Mouse (Mus musculus): ENCODE measurements at regions not wholly inside any gene's neighbourhood (a gene's known extent, or its start where the extent isn't known, plus 50 kb on each side); places are given as distances from the start of the nearest gene placed in this dataset.

DNA sequence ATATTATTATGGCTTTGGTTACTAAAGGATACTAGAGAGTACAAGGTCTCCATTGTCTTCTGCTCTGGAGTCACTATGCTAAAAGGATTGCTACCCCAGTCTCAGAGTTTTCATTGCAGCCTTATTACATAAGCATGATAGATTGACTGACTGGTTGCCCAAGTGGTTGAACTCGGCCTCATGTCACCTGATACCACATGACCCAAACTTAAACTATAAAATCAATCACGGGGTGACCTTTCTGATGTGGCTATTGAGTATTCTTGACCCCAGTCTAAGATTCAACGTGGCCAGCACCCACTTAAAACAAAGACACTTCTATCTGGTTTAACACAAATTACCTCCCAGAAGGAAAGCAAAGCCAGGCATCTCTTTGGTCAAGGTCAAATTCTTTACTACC is 100.8 kb downstream of the Gm19935 start:
- H3K27ac ChIP-seq (ENCODE audit: insufficient read depth, low read length) = no peak overlapping the region
- no peak overlapping the region for H3K4me3 ChIP-seq (ENCODE audit: insufficient read depth, low read length)
- TF ChIP-seq CTCF (IDR thresholded peaks at IDR 0.05; ENCODE audit: extremely low read depth, insufficient read depth, low read length) = no peak
- TF ChIP-seq POLR2A (IDR thresholded peaks at IDR 0.05; ENCODE audit: extremely low read depth, insufficient read depth, low read length) = no peak
- H3K4me1 ChIP-seq (ENCODE audit: control insufficient read depth, insufficient read depth, low read length) = no peaks in the 10 kb centered on the region

DNA sequence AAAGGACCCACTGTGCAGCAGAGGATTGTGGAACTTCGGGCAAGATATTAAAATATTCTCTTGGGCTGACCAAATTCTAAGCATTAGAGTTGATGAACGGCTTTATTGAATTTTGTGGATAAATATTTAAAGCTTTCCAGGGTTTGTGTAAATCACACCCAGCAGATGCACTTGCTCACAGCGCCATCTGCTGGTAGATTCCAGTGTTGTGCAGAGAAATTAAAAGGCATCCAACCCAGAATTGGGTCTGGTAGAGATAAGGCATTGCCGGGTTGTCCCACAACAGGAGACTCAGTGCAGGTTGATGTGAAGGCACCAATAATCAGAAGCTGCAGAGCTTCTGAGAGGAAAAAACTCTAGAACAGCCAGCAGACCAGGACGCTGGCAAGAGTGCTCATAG is 108.7 kb downstream of the Gm19935 start:
- H3K27ac ChIP-seq (ENCODE audit: insufficient read depth, low read length) = no peak overlapping the region
- H3K4me1 ChIP-seq (ENCODE audit: control insufficient read depth, insufficient read depth, low read length) = no peaks in the 10 kb centered on the region
- no peak for TF ChIP-seq POLR2A (IDR thresholded peaks at IDR 0.05; ENCODE audit: extremely low read depth, insufficient read depth, low read length)
- peak; percentile 83 for TF ChIP-seq CTCF (IDR thresholded peaks at IDR 0.05; ENCODE audit: extremely low read depth, insufficient read depth, low read length)
- H3K4me3 ChIP-seq (ENCODE audit: insufficient read depth, low read length) = no peak overlapping the region

DNA sequence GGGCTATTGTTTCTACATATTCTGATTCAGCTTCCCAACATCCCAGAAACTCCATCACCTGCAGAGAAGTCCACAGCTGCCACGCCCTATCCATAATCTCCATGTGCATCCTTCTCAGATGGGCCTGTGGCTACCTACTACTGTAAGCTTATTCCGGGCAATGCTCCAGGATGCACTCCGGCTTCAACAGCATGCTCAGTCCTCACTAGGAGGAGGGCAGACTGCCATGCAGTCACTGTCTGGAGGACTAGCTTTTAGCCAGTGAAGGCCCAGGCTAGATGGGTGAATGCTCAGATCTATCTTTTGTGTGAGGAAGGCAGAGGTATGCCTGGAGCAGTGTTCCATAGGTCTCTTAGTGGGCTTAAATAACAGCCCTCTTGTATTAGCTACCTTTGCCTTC is 124.7 kb downstream of the Gm19935 start:
- TF ChIP-seq POLR2A (IDR thresholded peaks at IDR 0.05; ENCODE audit: extremely low read depth, insufficient read depth, low read length) = no peak
- no peak for TF ChIP-seq CTCF (IDR thresholded peaks at IDR 0.05; ENCODE audit: extremely low read depth, insufficient read depth, low read length)

DNA sequence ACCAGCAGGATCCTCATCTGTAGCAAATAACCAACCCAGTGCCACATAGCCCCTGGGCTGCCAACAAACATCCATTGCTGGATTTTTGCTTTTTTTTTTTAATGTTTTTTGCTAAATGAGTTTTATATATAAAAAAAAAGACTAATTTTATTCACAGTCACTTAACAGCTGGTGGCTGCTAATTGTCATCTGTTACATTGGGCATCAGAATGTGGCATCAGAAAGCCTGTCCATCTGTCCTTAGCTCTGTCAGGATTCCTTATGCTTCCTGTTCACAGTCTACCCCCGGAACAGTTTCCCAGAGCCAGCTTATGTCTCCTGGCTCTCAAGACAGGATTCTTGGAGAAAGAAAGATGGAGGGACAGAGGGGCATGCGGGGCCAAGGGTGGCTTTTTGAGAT is 132.1 kb downstream of the Gm19935 start:
- TF ChIP-seq POLR2A (IDR thresholded peaks at IDR 0.05; ENCODE audit: extremely low read depth, insufficient read depth, low read length) (no peak), CTCF (IDR thresholded peaks at IDR 0.05; ENCODE audit: extremely low read depth, insufficient read depth, low read length) (no peak)
- no peak overlapping the region for H3K27ac ChIP-seq (ENCODE audit: insufficient read depth, low read length)
- H3K4me1 ChIP-seq (ENCODE audit: control insufficient read depth, insufficient read depth, low read length) = no peaks in the 10 kb centered on the region
- H3K4me3 ChIP-seq (ENCODE audit: insufficient read depth, low read length) = no peak overlapping the region

More for the DNA sequence above, 124.7 kb downstream of the Gm19935 start:
- no peaks in the 10 kb centered on the region for H3K4me1 ChIP-seq (ENCODE audit: control insufficient read depth, insufficient read depth, low read length)
- H3K27ac ChIP-seq (ENCODE audit: insufficient read depth, low read length) = no peak overlapping the region
- H3K4me3 ChIP-seq (ENCODE audit: insufficient read depth, low read length) = no peak overlapping the region

DNA sequence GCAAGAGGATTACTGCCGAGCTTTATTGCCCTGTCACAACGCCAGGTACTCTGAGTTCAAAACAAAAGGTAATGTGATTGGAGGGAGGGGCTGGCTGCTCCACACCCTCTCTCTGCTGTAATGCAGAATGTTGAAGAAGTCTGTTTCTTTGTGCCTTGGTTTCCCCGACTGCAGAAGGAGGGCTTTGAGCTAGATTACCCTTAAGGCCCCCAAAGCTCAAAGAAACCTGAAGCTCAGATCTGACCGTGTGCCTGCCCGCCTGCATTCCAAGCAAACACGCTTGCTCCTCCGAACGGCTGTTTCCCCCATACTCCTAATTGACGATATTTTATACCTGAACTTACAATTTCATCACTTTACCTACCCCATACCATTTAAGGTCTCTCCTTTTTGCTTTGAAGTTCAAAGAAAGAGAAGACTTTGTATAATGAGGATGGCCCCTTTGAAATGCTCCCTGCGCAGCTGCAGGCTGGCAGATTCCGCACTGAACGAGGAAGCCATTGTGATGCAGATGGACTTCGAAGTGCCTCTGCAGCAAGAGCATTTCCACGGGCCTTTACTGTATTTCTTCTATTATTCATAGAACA is 146.6 kb downstream of the Gm19935 start:
- Histone ChIP-seq H3K27ac (ENCODE audit: insufficient read depth, low read length) (no peak overlapping the region), H3K4me3 (ENCODE audit: insufficient read depth, low read length) (no peak overlapping the region), H3K4me1 (ENCODE audit: control insufficient read depth, insufficient read depth, low read length) (peaks cover 1% of the 10 kb centered on the region; the same call in 1 of the 2 replicates)
- TF ChIP-seq CTCF (IDR thresholded peaks at IDR 0.05; ENCODE audit: extremely low read depth, insufficient read depth, low read length) = no peak
- TF ChIP-seq POLR2A (IDR thresholded peaks at IDR 0.05; ENCODE audit: extremely low read depth, insufficient read depth, low read length) = no peak

DNA sequence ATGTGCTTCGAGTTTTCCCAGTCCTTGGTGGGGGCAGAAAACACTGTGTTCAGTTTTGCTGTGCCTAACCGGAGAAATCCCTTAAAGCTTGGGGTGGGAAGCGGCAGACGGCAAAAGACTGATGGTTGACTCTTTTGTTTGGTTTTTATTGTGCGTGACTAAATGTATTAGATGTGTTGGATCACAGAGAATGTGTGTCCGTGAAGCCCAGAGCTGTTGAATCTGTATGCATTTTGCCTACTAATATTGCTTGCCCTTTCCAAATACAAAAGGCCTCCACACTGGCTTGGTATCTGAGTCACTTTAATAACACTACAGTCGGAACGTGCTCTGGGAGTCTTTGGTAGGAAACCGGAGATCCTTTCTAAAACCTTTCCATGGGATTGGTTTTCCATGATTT is 147.8 kb downstream of the Gm19935 start:
- Histone ChIP-seq H3K4me3 (ENCODE audit: insufficient read depth, low read length) (no peak overlapping the region), H3K27ac (ENCODE audit: insufficient read depth, low read length) (no peak overlapping the region), H3K4me1 (ENCODE audit: control insufficient read depth, insufficient read depth, low read length) (peaks cover 1% of the 10 kb centered on the region; the same call in 1 of the 2 replicates)
- TF ChIP-seq CTCF (IDR thresholded peaks at IDR 0.05; ENCODE audit: extremely low read depth, insufficient read depth, low read length) (no peak), POLR2A (IDR thresholded peaks at IDR 0.05; ENCODE audit: extremely low read depth, insufficient read depth, low read length) (no peak)

DNA sequence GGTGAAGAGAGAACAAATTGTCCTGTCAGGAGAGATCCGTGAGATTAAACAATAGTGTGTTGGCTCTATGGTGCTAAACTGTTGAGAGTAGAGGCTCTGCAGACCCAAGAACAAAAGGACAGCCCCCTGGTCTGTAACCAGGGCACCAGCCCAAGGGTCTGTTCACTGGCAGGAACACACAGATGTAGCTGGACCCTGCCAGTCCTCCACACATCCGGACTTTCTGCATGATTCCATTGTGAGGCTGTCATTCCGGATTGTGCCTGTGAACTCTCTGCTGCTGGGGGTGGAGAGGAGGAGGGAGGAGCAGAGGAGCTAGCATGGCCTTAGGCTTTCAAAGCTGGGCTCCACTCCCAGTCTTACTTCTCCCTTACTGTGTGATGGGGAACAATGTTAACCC is 158.1 kb downstream of the Gm19935 start:
- TF ChIP-seq POLR2A (IDR thresholded peaks at IDR 0.05; ENCODE audit: extremely low read depth, insufficient read depth, low read length) = no peak
- TF ChIP-seq CTCF (IDR thresholded peaks at IDR 0.05; ENCODE audit: extremely low read depth, insufficient read depth, low read length) = no peak
- Histone ChIP-seq H3K4me3 (ENCODE audit: insufficient read depth, low read length) (no peak overlapping the region), H3K27ac (ENCODE audit: insufficient read depth, low read length) (no peak overlapping the region), H3K4me1 (ENCODE audit: control insufficient read depth, insufficient read depth, low read length) (peaks cover 3% of the 10 kb centered on the region; the same call in 1 of the 2 replicates)

DNA sequence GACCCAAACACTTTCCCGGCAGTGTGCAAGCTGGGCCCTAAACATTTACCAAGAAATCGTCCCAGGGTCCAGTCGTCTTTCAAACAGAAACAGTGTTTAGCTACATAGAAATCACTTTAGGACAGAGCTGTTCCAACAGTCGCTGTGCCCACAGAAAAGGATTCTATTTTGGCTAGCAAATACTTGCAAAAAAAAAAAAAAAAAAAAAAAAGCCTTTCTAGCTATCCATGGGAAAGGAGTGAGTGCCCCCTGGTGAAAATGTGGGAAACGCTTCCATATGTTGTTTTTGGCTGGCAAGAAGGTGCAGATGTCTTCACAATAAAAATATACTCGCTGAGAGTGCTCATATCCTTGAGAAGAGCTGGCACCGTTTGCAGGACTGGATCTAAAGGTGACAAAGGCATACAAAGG is 159.5 kb downstream of the Gm19935 start:
- H3K27ac ChIP-seq (ENCODE audit: insufficient read depth, low read length) = no peak overlapping the region
- peaks cover 3% of the 10 kb centered on the region; the same call in 1 of the 2 replicates for H3K4me1 ChIP-seq (ENCODE audit: control insufficient read depth, insufficient read depth, low read length)
- H3K4me3 ChIP-seq (ENCODE audit: insufficient read depth, low read length) = no peak overlapping the region
- TF ChIP-seq CTCF (IDR thresholded peaks at IDR 0.05; ENCODE audit: extremely low read depth, insufficient read depth, low read length) (peak; percentile 45; the same call in 1 of the 2 replicates), POLR2A (IDR thresholded peaks at IDR 0.05; ENCODE audit: extremely low read depth, insufficient read depth, low read length) (no peak)

DNA sequence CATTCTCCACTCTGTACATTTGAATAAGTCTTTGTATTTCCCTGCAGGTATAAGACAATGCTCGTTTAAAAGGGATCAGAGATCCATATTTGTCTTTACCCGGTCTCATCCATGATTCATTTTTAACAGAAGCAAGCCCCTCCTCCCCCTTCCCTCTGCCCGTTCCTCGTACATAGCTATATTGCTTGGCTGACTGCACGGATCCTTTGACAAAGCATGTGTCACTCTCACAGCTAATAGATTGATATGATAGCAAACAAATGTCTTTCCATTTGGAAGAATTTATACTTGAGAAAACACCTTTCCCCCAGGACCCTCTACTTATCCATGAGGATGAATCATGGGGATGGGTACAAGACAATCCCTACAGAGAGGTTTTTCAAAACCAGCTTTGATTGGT is 160.1 kb downstream of the Gm19935 start:
- TF ChIP-seq POLR2A (IDR thresholded peaks at IDR 0.05; ENCODE audit: extremely low read depth, insufficient read depth, low read length) (no peak), CTCF (IDR thresholded peaks at IDR 0.05; ENCODE audit: extremely low read depth, insufficient read depth, low read length) (no peak)
- Histone ChIP-seq H3K4me1 (ENCODE audit: control insufficient read depth, insufficient read depth, low read length) (peaks cover 3% of the 10 kb centered on the region; the same call in 1 of the 2 replicates), H3K27ac (ENCODE audit: insufficient read depth, low read length) (no peak overlapping the region), H3K4me3 (ENCODE audit: insufficient read depth, low read length) (no peak overlapping the region)

DNA sequence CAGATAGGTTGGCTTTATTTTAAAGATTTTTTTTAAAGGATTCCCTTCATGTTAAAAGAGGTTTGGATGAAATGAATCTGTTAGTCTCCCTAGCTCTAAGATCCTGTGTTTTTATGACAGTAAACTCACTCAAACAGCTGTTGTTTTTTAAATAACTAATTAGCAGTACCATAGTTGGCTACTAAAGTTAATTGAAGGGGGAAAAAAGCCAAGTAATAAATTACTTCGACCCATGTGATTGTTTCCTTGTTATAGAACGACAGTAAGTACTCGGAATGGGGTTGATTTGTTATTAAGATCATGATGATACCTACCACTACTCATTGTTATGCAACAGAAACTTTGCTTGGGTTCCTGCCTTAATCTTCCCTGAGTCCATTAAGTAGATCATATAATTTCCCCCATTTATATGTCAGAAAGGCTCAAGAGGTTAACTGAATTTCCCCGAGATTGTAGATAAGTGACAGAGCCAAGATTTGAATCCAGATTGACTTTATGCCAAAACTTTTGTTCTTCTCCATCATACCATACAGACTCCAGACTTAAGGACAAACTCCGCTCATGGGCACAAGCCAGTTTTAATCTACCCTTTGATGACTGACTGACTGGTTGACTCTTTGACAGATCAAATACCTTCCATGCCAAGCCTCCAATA is 160.6 kb downstream of the Gm19935 start:
- Histone ChIP-seq H3K4me1 (ENCODE audit: control insufficient read depth, insufficient read depth, low read length) (peaks cover 3% of the 10 kb centered on the region; the same call in 1 of the 2 replicates), H3K27ac (ENCODE audit: insufficient read depth, low read length) (no peak overlapping the region), H3K4me3 (ENCODE audit: insufficient read depth, low read length) (no peak overlapping the region)
- TF ChIP-seq POLR2A (IDR thresholded peaks at IDR 0.05; ENCODE audit: extremely low read depth, insufficient read depth, low read length) (no peak), CTCF (IDR thresholded peaks at IDR 0.05; ENCODE audit: extremely low read depth, insufficient read depth, low read length) (no peak)
